Mouse (Mus musculus) lung, postnatal 36 days (tissue): ENCODE measurements around the gene Tmem86b.
"Not testable (repeated sequence)": the region's sequence is repeated elsewhere in the genome, so short reads cannot be mapped to it uniquely, and the experiment has no call there.

Experiments
- DNase-seq: peaks from one replicate; pipeline ENCODE4 v3.0.0; 2022; ENCODE audit warnings: mixed read lengths

Gene Tmem86b

DNA sequence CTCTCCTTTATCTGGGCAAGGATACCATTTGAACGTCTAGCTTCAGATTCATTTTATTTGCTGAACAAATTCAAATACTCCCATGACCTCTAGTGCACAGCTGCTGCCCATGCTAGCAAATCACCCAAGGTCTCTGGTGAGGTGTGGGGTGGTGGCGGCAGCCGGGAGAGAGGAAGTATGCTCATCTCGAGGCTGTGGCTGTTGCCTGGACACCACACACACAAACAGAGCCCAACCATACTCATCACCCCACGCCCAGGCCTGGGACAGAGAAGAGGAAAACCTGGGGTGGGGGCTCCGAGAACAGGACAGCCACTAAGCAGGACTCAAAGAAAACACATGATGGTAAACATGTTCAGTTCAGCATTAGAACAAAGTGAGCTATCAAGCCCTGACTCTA is 16.1 kb upstream of the Tmem86b start:
- DNase-seq = peak; percentile 78

DNA sequence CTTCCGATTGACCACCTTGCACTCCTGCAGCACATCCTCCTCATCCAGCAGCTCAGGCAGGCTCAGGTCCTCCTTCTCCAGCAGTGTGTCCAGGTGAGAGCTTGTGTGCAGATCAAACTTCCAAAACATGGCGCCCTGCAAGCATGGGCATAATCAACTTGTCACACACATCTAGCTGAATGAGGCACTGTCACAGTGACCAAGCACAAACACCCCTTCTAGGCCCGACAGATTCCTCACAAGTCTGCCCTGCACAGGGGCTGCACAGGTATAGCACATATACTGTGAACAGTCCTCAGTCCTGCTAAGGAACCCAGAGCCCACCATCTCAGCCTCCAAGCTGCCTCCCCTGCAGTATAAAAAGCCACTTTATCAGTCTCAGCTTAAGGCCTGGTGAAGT is 15.6 kb upstream of the Tmem86b start:
- no peak for DNase-seq

DNA sequence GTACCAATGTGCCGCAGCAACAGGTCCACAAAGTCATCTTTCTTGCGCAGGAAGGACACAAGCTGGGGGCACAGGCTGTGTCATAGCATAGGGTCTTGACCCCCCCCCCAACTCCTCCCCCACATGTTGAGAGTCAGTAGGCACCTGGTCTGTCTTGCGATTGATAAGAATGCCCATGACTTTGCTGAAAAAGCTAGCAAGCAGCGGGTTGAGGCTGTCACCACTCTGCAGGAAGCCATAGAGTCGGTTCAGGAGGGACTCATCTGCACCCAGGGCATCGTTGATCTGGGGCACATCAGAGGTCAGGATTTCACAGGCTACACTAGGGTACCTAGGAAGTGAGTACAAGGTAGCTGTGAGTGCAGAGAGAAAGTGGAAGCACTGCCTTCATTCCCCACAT is 12.0 kb upstream of the Tmem86b start:
- no peak for DNase-seq

DNA sequence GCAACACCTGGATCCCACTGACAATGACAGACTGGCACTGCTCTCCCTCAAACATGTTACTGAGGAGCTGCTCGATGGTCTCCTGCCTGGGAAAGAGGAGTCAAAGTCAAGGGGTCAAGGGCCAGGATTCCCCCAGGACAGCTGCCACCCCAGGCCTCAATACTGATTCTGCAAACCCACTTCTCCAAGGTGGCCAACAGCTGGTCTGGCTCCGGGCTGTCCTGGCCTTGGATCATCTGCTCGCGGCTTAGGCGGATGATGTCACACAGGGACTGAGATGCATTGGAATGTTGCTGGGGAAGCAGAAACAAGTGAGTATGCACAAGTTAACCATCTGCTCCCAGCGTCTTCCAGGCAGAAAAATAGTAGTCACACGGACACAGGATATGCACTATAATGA is 10.7 kb upstream of the Tmem86b start:
- no peak for DNase-seq

DNA sequence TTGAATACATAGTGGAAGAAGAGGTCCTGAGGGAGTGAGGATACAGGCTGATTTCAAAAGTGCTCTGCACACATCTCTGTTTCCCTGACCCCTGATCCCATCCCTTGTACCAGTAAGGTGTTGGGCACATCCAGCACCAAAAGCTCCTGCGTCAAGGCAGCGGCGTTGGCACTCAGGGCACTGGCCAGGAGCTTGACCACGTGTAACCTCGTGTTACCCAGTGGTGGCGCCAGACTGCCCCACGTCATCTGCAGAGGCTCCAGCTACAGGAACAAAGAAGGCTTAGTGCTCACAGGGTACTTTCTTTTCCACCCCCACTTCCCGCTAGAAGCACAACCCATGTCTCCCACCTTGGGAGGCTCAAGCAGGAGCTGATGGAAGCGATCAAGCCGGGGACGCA is 9.9 kb upstream of the Tmem86b start:
- no peak for DNase-seq

DNA sequence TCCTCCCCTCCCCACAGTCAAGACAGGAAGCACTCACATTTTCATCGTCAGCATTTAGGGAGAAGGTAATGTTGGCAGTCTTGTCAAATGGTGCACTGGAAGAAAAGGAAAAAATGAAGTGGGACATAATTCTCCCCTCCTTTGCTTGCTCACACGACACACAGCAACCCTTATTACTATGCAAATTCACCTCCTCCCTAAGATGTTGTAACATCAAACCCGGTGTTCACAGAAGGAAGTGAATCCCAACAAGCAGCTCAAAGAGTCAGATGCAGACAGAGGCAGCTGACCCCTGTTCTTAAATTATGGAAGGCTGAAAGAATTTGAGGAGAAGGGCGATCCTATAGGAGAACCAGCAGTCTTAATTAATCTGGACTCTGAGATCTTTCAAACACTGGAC is 5.0 kb upstream of the Tmem86b start:
- DNase-seq = no peak

DNA sequence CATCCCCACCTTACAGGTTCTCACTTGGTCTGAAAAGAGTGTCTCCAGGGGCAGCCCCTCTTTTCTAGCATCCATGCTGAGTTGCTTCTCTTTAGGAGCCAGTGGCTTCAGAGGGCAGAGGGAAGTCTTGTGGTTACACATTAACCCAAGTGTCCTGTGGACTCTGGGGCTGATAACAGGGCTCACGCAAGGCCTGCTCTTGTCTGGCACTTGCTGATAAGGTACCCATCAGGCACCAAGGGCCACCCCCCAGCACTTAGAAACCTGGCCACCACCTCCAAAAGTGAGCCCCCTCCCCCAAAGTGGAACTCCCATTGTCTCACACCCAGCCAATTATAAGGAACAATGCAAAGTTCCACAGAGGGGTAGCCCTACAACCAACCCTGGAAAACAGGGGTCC is 1.0 kb downstream of the Tmem86b start:
- no peak for DNase-seq

DNA sequence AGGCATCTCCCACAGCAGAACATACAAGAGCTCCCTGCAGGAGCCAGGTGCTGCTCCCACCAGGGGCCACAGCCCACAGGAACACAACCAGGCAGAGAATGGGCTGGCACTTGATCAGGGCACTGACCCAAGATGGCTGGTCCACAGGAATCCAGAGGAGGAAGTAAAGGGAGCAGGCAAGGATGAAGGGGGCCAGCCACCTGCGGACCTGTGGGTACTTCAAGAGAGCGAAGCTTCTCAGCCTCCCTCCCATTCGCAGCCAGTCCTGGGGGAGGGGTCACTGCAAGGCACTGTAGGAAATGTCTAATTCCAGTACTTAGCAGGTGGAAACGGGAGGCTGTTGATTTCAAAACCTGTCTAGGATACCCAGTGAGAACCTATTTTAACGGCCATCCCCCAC is 1.6 kb downstream of the Tmem86b start:
- no peak for DNase-seq

DNA sequence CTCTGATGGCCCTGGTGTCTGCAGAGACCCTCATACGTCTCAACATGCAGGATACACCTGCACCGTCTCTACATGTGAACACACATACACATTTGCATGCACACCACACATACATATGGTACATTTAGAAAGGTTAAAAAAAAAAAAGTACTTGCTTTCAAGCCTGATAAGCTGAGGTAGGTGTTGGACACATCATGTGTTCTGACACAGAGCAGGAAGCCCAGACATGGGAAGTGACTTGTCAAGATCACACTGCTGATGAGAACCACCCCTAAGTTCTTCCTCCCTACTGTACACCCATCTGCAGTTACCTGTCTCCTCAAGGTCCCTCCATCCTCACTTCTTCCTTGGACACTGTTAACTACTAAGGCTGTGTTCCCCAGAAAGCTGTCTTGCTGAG is 5.3 kb downstream of the Tmem86b start:
- no peak for DNase-seq

DNA sequence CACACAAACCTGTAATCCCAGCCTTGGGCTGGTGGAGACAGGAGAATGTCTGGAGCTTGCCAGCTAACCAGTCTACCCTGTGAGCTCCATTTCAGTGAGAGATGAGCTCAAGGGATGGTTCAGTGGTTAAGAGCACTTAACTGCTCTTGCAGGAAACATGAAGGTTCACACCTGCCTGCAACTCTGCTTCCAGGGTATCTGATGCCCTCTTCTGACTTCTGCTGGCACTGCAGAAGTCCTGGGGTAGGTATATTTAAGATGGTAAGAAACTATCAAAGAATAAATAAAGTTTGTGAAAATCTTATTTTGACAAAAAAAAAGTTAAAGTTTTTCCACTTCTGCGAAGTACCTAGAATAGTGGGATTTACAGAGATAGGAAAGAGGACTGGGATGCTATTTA is 6.9 kb downstream of the Tmem86b start:
- no peak for DNase-seq

DNA sequence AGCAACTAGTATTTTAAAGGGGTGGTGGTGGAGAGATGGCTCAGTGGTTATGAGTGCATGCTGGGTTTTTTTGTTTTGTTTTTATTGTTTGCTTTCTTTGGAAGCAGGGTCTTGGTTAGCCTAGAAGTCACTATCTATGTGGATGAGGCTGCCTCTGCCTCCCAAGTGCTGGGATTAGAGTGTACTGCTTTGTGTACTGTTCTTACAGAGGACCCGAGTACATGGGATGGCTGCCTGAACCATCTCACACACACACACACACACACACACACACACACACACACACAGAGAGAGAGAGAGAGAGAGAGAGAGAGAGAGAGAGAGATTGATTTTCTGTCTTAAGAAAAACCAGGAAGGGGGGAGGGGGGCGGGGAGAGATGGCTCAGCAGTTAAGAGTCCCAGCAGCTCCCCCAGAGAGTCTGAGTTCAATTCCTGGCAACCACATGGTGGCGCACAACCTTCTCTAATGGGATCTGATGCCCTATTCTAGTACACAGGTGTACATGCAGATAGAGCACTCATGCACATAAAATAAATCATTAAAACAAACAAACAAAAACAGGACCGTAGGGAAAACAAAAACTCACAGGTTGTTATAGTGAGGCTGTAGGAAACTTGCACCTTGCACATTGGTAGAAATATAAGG is 7.6 kb downstream of the Tmem86b start:
- peak; percentile 77 for DNase-seq

DNA sequence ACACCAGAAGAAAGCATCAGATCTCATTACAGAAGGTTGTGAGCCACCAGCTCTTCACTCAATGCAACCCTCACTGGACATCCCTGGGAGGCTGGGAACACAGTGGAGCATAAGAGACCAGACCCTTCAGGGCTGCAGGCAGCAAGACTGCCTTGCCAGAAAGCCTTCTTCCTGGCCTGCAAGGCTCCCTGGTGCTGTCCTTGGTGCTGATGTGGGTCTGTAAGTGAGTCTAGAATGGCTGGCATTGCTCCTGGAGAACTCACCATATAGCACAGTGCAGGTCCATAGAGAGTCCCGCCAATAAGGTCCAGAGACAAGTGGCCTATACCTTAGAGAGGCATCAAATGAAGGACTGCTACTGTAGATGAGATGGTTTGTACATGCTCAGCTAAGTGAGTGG is 11.2 kb downstream of the Tmem86b start:
- peak; percentile 31 for DNase-seq

DNA sequence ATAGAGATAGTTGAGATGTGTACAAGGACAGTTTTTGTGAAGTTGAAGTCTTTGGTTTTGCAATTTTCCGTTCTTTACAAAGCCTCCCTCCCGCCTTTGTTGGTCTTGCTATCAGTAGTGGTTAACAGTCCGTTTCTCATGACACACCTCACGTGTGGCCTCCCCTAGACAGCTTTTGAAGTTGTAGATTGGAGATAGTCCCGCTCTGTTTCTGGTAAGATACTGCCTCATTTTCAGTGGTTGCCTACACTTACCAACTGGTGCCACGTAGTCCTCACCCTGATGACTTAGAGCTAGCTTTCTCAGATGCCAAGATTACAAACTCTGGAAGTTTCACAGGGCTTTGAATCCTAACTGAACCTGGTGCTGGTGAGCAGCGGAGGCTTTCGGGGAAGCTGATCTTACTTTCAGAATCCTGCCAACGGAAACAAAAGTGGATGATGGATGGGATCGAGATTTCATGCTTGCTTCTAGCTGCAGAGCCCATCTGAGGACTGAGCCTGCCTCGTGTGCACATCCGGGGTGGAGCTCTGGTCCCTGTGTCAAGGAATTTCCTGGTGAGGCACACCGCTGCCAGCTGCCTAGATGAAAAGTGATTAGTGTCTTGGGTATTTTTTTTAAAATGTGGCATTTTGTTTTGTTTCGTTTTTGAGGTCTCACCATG is 17.4 kb downstream of the Tmem86b start:
- DNase-seq = no peak

DNA sequence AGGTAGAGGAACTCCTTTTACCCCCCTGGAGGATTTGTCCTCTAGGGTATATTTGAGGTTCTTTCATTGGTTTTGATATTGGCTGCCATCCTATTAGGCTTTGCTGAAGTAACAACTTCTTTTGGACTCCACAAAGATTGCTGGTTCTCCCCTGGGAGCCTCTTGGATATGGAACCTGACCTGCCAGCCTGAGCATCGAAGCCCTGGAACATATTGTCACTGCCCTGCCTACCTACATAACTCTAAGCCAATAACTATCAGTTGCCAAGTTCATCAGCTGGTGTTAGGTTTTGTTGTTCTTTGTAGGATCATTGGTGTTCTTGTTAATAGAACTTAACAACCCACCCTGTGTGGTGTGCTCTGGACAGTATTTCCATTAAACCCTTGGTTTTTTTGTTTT is 18.3 kb downstream of the Tmem86b start:
- no peak for DNase-seq

DNA sequence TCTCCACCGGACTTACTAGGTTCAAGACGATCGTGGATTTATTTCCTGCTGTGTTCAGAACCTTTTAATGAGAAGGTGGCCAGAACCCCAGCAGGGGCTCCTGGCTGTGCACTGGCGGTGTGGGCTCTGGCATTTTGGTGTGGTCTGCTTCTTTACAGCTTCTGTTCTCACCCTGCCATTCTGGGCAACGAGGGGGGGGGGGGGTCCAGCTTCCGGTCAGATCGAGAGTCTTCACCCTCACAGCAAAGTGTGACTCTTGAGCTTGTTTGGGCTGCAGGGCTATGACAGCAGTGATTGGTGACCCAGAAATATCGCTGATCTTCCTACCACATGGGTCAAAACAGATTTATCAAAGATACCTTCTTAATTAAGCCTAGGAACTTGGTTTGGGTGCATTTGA is 18.8 kb downstream of the Tmem86b start:
- DNase-seq = no peak

DNA sequence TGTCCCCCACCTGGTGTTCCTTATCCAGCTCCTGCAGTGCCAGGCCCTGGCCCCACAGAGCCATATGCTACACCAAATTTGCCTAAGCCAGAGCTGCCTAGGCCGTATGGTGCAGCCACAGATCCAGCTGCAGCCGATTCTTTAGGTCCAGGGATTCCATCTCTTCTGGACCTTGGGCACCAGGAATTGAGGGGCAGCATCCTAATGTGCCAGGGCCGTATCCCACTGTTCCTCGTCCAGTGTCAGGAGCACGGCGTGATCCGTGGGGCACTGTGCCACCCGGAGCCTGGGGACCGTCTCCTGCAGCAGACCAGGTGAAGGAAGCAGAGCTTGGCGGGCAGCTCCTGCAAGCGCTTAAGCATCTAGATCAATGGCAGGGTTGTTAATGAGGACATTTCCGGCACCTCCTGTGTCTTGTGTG is 19.3 kb downstream of the Tmem86b start:
- DNase-seq = no peak

DNA sequence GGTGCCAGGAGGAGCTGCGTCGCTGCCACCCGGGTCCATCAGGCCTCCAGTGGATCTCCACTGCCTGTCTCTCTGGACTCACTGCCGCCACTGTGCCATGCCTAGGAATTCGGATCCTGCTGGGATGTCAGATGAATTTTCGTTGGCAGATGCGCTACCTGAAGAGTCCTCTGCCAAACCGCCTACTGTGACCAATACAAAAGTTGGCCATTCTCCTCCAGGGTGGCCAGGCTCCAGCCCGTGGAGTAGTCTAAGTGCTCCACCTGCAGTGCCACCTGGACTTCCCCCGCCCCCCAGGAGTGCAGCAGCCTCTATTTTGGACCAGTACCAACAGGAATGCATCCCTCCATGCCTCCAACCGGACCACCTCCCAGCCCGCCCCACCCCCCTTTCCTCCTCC is 19.7 kb downstream of the Tmem86b start:
- DNase-seq = no peak

DNA sequence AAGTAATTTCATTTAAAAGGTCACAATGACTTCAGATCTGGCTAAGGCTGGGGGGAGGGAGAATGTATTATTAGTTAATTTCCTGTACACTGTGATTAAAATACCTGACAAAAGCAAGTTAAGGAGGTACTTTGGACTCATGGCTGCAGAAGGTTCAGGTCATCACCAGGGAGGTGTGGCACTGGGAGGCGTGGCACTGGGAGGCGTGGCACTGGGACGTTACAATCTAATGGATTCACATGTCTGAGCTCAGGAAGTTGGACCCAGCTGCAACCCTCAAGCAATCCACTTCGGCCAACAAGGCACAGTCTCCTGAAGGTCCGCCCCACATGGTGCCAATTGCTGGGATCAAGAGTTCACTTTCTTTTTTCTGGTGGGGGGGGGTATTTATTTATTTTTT is 23.2 kb downstream of the Tmem86b start:
- DNase-seq = no peak

DNA sequence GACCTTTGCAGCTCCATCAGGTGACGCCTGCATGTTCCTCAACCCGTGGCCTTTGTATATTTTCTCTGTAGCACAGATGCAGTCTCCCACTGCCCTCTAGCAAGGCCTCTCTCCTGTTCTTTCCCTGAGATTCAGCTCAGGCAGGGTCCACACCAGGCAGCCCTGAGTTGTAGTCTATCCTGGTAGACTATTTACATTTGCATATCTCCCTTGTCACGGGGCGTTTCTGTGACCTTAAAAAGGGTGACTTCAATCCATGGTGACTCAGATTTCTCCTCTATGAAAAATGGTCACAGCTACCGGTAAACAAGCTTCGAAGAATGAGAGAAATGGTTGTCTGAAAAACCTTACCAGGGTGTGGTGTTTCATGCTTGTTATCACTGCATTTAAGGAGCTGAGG is 27.3 kb downstream of the Tmem86b start, which contains the start of gene Ptprh:
Gene Ptprh (minus strand): TSS at position 169 of the 400 bp plus-strand sequence.
- DNase-seq = no peak

DNA sequence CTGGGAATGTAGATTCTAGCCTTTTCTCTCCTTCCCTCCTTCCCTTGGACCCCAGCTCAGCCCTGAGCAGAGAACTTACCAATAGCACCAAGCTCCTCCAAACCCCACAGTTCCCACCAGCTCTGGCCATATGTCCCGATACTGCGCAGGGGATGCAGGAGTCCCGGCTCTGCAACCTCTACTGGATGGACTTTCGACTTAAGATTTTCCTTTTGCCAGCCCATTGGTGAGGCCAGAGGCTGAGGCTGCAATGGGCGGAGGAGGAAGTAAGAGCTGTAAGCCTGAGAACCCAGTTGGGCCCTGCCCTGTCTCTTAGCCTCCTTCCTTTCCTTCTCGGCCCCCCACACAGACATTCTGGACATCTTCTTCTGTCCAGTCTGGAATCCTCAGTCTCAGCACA is 28.3 kb downstream of the Tmem86b start:
- DNase-seq = no peak

DNA sequence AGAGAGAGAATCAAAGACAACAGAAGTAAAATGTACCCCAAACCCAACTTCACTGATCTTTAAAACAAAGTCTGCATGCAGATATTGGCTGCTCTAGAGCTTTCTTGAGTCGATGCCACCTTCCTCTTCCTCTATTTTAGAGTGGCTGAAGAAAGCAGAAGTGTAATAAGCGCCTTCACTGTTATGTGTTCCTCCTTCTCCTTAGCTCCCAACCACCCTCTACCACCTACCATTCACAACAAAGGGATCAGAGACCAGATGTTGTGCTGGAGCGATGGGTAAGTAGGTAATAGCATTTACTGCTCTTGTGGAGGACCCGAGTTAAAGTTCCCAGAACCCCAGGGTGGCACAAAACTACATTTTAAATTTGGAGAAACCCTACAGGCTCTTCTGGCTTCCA is 34.2 kb downstream of the Tmem86b start:
- DNase-seq = not testable (repeated sequence)

DNA sequence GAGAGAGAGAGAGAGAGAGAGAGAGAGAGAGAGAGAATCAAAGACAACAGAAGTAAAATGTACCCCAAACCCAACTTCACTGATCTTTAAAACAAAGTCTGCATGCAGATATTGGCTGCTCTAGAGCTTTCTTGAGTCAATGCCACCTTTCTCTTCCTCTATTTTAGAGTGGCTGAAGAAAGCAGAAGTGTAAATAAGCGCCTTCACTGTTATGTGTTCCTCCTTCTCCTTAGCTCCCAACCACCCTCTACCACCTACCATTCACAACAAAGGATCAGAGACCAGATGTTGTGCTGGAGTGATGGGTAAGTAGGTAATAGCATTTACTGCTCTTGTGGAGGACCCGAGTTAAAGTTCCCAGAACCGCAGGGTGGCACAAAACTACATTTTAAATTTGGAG is 49.7 kb downstream of the Tmem86b start:
- not testable (repeated sequence) for DNase-seq
